Mouse (Mus musculus) activated CD4-positive, CD25-positive, alpha-beta regulatory T cell, adult 4 months (primary cell): ENCODE measurements at regions not wholly inside any gene's neighbourhood (a gene's known extent, or its start where the extent isn't known, plus 50 kb on each side); places are given as distances from the start of the nearest gene placed in this dataset.
A peak's percentile ranks its signal among the peaks of the same experiment; 100 is the strongest.
"Not testable (repeated sequence)": the region's sequence is repeated elsewhere in the genome, so short reads cannot be mapped to it uniquely, and the experiment has no call there.

Source experiments
- ATAC-seq: one replicate; pipeline ENCODE4 v1.8.0; 2017

DNA sequence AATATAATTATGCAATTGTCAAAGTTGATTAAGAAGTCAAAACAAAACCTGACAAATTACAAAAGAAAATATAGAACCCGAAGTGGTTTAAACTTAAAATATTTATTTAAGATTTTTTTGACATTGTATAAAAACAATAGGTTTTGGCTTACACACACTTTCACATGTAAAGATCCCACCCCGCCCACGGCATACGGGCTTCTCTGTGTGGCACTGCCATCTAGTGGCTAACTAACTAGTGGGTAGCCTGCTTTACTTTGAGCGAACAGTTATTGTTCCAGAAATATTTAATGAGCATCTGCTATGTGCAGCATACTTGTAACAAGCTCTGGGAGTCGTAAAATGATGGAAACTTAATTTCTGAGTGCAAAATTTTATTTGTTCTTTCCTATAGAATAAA, 716.3 kb upstream of the Intu start:
- ATAC-seq = no peak

DNA sequence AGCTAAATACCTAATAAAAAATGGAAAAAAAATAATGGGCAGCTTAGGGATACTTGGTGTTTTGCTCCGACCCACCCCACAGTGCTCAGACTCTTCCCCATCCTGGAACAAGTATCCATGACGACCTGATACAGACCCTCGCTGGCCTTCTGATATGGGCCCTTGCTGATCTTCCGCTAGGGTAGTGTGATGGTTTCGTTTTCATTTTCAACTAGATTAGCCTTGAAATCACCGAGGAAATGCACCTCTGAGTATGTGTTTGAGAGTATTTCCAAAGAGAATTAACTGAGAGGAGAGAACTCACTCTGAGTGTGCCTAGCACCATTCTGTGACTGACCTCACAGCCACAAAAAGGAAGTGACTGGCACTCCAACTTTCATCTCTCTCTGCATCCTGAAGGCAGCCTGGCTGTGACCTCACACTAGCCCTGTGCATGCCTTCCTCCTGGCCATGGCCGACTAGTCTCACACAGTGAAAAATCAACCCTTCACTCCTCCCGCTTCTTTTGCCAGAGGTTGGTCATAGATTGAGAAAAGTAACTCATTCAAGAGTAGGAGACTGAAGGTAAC, 700.5 kb upstream of the Intu start:
- peak; percentile 57 for ATAC-seq

DNA sequence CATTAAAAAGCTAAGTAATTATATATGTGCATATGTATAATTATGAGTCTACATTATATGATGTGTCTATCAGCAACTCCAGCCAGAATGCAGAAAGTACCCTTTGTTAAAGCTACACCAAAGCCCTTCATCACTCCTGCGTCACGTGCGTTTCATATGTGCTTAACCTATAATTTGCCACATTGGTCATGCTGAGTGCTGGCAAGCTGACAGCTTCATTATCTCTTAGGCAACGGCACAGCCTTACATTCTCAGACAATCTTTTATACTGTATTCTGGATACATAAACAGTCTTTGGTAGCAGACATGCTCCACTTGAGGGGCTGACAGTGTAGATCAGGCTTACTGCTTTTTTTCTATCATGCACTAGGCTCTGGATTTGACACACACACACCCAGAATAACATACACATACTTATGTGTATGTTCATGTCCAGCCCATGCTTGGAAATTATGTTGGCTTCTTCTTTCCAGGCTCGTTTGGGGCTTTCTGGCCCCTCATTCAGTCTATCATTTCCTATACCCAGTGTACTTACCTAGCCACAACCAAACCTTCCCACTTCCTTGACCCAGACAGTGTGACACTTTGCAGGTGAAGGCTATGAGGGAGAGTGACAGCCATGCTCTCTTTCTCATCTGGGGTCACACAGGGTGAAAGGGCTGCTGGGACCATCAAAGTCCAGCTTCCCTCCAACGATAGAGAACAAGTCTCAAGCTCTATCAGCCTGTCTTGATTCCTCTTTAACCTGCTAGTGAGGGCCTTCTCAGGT, 692.5 kb upstream of the Intu start:
- ATAC-seq = no peak

DNA sequence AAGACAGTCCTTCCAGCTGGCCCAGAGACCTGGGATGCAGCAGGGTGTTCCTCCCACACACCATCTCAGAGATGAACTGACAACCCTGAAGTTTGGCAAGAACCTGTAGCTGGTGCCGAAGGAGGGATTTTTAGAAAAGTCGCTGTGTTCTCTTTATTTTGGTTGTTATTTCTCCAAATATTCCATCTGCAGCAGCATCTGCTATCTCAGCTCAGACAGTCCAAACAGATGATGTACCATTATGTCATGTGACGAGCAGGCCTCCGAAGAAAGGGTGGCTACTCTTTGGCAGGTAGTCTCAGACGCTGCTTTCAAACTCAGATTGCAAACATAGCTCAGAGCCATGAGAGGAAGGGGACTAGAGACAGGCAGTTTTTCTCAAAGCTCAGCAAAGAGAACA, 690.1 kb upstream of the Intu start:
- ATAC-seq = no peak

DNA sequence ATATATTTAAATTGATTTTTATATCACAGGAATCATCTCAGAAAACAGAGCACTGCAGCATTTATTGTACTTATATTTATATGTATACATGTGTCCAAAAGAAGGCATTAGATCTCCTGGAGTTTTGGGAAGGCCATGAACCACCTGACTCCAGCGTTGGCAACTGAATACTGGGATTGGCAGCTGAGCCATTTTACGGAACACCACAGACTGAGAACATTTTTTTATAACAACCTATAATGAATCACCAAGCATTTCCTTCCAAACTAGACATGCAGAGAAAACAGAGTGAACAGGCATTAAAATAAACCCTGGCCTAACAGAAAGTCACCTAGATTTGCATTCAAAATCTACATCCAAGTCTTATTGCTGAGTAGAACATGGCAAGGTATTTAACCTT, 686.0 kb upstream of the Intu start:
- ATAC-seq = no peak

DNA sequence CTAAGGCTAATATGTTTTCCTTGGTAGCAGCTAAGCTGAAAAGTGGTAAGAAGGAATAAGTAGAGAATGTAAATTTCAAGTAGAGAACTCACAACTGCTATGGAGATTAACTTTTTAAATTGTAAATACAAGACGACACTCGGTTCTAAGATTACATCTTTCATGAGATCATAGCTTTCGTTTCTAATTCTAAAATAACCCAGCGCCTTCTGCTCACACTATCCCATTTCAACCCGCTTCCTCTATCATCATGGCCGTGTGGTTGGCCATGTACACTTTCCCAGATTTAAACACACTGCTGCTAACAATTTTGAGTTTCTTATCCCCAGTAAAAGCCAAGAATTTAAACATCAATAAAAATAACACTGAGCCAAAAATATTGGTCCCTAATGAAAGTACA, 682.3 kb upstream of the Intu start:
- ATAC-seq = no peak

DNA sequence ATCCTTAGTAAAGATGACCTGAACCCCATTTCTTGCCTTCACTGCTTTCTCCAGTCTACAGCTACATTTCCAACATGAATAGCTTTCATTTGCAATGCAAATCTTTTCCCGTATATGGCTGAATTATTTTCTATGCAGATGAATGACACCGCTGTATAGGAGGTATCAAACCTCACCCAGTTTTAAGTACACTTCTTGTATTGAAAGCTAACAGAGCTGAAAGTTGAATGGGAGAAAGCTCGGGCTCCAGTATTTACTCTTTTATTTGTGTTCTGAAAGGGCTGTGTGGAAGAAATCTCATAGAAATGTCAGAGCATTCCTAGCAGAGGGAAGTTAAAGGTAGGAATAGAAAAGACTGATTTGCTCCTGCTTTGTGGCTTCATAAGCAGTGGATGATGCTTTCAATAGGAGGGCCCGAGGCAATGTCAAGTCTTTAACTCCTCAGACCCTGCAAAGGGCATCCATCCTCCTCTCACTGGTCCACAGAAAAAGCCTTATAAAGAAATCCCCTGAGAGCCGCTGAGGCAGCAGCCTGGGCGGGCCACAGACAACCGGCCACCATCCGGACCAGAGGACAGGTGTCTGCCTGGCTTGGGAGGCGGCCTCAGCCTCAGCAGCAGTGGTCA, 673.8 kb upstream of the Intu start:
- no peak for ATAC-seq

DNA sequence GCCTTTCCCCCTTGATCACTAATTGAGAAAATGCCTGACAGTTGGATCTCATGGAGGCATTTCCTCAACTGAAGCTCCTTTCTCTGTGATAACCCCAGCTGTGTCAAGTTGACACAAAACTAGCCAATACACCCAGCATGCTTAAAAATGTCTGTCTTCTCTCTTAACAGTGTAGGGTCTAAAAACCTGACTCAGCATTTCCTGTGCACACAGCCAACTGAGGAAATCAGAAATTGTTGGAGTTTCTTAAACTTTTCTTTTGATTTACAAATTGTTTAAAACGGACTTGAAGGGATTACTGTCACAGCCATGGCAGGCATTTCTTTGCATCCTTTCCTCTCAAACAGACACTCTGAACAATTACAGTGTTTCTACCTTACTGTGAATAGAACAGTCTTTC, 655.0 kb upstream of the Intu start:
- ATAC-seq = not testable (repeated sequence)

DNA sequence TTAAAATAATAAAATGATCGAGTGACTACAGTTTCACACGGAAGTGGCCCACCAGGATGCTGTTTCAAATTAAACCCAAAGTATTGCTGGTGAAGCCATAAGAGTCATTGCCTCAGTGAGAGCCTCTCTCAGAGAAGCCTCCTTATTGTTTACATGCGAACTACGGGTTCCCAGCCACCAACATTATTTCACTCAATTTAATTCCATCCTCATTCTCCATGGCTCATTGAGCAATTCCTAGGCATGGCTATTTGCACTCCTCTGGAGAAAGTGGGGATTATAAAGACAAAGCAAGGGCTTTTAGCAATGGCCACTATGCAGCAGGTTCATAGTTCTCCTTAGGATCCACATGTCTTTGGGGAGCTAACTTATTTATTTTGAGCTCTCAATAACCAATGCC, 646.7 kb upstream of the Intu start:
- no peak for ATAC-seq

DNA sequence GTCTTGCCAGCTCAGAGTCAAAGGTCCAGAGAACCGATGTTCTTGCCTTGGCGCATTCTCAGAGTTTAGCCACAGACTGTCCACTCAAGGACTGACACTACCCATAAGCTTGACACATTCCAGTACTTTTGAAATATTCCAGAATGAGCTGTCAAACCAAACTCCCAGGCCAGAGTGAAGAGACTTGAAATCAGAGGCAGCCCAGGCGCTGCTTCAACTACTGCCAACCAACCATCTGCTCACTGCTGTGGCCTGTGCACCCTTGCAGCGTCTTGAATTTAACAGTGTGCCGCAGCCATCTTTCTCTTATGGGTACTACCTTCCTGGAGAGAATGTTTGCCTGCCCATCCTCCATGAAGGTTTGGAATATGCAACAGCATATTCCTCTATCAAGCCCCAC, 642.7 kb upstream of the Intu start:
- ATAC-seq = no peak

DNA sequence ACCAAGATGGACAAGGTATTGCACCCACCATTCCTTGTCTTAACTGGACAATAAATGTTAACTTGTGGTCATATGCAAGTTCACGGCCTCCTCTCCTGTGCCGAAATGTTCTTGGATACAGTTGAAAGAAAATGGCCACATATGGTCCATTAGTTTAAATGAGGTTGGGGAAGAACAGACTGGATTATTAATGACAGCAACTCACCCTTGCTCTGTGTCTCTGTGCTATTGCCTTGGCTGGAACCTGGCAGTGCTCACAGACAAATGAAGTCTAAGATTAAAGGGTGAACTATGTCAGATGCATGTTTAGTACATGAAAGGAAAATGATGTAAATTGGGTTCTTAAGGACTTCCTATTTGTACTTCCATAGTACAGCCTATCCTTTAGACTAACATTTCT, 641.9 kb upstream of the Intu start:
- no peak for ATAC-seq

DNA sequence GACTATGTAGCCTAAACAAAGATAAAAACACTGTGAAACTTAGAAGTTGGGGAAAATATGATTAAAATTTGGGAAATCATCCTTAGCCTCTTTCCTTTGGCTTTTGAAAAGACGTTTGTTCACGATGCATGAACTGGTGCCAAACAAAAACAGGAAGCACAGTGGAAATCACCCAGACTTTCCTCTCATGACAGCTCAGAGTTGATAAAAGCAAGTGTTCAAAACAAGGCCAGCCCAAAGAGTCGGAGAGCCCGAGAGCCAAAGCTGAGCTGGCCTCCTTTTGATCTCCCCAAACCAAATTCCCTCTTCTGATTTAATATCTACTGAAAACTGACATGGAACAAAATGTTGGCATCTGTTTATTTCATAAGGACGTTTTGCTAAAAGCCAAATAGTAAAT, 632.1 kb upstream of the Intu start:
- ATAC-seq = no peak

DNA sequence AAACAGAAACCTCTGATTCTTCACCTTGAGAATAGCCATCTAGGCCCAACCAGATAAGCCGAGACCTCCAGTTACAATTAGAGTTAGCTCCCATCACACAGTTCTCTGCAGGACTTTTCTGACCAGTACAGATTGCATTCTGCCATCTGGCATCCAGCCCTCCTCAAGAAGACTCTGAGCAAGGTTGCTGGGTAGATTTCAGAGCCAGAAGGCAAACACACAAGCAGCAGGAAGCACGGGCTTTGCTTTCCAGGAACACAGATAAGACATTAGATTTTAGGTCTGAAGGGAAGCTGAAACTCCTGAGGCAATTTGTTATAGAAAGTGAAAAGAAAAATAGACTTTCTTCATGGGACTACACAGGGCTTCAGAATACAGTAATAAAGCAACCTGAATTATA, 630.9 kb upstream of the Intu start:
- no peak for ATAC-seq

DNA sequence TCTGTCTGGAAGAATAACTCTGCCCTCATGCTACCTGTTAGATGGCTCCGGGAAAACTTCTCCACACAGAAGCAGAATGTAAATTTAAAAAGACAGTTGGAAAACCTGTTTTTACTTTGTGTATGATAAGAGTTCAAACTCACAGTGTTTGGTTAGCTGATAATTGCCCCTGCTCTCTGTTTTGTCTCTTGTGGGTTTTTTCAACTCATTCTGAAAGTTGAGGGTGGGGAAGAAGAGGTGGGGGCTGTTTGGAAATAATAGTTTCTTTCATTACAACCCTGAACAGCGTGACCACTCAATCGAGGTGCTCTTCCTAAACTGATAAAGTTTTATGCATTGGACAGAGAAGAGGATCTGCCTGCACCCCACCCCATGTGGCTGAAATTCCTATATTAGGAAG, 626.7 kb upstream of the Intu start:
- no peak for ATAC-seq

DNA sequence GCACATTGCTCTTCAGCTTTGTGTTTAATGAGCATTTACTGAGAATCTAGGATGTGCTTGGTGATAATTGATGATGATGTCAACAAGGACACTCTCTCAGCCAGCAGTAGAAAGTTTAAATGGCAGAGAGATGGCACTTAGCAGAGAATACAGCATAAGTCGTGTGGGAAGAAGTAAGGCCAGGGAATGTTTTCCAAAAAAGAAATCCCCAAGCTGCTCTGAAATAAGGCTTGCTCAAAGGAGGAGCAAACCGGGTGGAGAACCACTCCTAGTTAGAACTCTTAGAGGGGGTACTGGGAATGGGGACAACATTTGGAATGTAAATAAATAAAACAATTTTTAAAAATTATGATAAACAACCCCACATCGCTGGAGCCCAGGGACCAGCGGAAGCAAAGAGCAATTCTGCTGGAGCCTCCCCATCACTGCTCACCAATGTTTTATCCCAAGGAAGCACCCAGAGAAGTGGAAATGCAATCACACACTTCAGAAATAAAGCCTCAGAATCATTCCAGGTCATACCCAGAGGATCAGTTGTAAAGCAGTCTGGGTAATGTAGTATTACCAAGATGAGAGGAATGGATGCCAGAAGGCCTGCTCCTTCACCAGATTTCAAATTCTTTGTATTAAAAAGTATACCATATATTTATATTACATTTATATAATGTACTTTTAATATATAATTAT, 622.3 kb upstream of the Intu start:
- ATAC-seq = no peak

DNA sequence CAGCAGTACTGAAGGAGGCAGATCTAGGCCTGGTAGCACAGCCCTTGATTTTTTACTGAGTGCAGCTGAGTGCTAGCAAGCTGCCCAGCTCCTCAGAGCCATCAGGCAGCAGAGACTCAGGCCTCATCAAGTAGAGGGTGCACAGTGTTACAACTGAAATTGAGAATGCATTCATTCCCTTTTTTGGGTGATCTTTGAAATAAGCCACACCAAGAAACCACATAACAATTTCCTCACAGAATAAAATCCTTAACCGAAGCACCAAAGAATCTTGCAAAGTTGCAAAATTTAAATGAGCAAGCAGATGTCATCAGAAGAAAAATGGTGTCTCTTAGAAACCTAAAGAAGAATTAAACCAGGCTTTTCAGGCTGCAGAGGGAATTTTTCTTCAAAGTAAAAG, 621.4 kb upstream of the Intu start:
- ATAC-seq = no peak

DNA sequence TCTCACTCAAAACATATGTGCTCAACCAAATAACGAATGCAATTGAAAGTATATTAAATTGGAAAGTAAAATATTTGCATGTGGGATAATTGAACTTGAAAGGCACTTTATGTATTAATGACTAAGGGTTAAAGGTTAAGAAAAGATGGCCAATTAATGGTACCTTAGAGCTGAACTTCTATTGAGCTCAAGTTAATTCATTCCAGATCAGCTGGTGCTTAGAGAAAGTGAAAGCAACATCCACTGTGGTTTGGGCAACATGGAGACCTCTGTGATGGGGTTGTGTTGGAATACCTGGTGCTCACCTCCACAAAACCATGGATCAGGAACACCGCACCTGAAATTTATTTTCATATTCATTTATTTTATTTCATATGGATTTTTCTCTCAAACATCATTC, 612.5 kb upstream of the Intu start:
- no peak for ATAC-seq

DNA sequence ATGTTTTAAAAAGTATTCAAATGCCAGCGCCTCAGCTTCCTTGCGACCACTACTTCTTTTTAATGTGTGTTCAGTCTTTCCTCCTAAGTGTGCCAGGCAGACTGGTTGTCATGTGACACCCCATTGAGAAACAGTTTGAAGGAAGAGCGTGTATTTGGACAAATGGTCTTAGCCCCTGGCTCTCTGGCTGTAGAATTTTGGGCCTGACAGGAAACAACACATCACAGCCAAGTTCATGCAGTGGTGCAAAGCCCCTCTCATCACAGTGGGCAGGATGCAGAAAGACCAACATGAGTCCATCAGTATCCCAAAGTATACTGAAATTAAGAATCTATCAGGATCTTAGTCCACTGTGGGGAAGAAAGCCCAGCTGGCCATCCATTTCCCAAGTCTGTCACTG, 605.6 kb upstream of the Intu start:
- no peak for ATAC-seq

DNA sequence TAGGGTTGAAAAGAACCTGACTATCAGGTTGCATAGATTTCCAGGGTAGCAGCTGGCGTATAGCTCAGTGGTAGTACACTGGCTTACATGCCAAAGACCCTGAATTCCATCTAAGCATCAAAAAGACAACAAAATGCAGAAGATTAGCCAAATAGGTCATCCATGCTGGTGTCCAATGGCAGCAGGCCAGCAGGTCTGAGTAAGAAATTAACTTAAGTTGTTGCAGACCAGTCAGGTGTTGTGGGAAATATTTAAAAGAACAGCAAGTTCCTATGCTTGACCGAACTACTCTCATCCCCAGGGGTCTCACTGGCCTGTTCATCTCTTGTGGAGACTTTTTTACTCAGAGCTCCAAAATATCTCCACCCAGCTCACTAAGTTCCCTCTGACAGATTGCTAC, 602.7 kb upstream of the Intu start:
- no peak for ATAC-seq

DNA sequence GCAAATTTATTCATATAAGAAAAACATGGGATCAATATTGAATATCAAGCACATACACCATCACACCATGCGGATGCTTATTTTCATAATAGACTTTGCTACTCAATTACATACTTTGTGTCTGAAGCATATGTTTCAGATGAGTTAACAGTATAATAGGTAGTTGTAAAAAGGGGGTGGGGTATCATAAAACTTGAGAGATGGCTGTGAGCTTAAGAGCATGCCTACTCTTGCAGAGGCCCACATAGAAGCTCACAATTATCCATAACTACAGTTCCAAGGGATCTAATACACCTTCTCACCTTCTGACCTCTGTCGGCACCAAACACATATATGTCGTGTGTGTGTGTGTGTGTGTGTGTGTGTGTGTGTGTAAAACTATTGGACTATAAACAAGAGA, 597.7 kb upstream of the Intu start:
- no peak for ATAC-seq

DNA sequence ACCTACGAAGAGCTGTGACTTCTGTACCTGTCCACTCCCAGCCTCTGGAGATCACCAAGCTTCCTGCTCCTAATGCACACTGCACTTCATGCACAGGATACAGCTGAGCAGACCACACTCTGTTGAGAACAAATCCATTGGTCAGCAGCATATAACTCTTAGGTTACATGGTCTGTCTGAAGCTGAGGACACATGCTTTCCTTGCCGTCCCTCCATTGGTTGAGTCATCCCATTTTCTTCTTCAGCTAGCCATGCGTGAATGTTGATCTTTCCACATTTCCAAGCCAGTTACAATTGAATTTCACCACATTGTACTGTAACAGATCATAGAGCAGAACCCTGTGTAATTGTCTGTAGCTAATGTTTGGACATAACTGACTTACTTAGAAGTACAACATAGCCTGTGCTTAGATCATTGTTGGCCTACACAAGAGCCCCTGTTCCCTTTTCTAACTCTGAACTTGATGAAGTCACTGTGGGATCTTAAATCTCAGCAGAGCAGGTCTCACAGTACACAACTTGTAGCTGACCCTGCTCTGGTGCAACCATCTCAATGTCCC, 593.3 kb upstream of the Intu start:
- ATAC-seq = no peak

DNA sequence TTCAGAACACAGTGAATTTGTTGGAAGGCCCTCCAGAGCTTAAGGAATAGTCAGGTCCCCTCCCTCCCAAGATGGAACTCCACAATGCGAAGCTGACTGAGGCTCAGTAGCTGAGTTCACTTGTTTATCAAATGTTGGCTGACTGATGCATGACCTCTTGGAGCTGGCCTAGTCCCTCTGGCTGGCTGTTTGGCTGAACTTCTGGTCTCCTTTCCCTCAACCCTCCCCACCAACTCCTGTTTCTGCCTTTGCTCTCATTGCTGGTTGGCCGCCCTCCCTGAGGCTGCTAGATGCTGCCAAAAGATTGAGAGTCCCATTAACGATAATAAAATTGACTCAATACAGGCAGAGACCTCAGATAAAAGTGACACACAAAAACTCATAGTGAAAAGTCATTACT, 586.5 kb upstream of the Intu start:
- no peak for ATAC-seq

DNA sequence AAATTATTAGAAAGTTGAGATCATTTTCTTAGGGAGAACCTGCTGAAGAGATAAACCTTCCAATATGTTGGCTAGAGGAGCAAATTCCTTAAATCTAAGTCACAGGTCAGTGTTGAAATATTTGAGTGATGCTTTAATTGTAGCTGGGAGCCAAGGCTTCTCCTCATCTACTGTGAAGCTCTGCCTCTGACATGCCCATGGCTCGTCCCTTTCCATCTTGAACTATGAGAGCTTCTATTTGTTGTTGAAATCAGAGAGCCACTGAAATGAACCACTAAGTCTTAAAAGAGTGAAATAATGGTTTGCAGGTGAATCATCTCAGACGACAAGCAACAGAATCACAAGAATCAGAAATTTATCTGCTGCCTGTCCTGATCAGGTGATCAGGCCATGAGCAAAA, 579.0 kb upstream of the Intu start:
- ATAC-seq = no peak

DNA sequence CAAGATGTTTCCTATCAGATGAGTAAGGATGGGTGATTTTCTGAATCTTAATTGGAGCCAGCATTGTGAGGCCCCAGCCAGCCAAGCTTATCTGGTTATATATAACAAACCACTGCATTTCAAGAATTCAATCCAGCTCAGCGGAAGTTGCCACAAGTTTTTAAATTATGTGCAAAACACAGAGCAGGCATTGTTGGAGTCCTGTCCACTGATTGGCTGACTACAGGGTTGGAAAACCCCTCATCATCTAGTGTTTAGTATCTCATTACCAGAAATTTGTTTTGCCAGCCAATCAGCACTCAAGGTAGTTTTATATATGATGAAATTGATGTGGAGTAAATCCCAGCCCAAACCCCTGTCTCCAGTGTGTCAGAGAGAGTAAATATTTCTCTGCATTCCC, 578.5 kb upstream of the Intu start:
- no peak for ATAC-seq
